8 mouse cellular contexts compared by ENCODE assay signal in the genomic region with DNA sequence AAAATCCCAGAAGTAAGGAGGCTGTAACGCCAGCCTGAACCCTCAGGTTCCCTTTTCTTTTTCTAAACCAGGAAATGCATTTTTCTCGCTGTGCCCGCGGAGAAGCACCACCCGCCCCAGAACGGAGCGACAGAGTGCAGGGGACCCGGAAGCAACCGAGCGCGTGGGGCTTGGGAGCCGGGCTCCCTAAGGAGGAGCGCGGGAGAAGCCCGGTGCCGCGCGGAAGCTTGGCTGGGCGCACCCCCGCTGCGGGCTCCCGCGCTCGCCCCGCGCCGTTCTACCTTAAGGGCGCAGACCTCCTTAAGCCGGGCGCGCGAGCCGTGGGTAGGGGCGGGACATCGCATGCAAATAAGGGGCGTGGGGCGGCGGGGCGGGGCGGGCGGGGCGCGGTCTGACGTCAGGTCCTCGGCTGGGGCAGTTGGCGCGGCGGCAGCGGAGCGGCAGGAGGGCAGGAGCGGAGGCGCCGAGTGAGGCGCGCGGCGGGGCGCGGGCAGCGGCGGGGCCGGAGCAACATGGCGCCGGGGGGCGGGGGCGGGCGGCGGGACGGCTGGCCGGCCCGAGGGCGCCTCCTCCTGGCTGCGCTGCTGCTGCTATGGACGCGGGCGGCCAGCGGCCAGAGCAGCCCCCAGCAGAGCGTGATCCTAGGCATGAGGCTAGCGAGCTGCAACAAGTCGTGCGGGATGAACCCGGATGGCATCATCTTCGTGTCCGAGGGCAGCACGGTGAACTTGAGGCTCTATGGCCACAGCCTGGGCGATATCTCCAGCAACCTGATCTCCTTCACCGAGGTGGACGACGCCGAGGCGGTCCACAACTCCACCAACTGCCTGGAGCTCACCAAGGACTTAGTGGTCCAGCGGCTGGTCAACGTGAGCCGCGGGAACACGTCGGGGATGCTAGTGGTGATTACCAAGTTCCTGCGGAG. TPM values are rescaled to one million over a fixed set of nuclear protein-coding genes. Genes with fewer than 3 reads are reported as not detected.
DNase-seq lines count a peak whose midpoint lies in the region; ATAC-seq lines count a peak whose summit lies in the region.

A gene (plus strand): TSS at position 440 of the 925 bp plus-strand sequence.

- WGBS in embryonic facial prominence, embryonic 10.5 days = under 1% methylated on average over 98 of the region's 98 CpGs
- WGBS in midbrain, embryonic 11.5 days = under 1% methylated on average over 74 of the region's 98 CpGs

- intact Hi-C loops in left cerebral cortex, postnatal 4 days (cut with DNase I) = no loop called here

- ATAC-seq in granulocyte monocyte progenitor cell, adult 5-6 weeks (replicated peaks; ENCODE audit: poor library complexity, severe bottlenecking) = peak; percentile 67
- ATAC-seq in midbrain, embryonic 11.5 days (ENCODE audit: low FRiP score) = peak; percentile 93

- H3K9me3 ChIP-seq in embryonic facial prominence, embryonic 10.5 days = no peaks in the 10 kb centered on the region
- no peaks in the 10 kb centered on the region for H3K9me3 ChIP-seq in midbrain, embryonic 11.5 days (ENCODE audit: control insufficient read depth, low read length)

- DNase-seq in adrenal gland, postnatal 14 days = peak; percentile 95
- peak; percentile 96 for DNase-seq in embryonic facial prominence, embryonic 10.5 days (ENCODE audit: low spot score)
- peak; percentile 85 for DNase-seq in kidney, adult 11 months
- peak; percentile 89 for DNase-seq in left cerebral cortex, postnatal 4 days
- peak; percentile 97 for DNase-seq in midbrain, embryonic 11.5 days (ENCODE audit: low spot score, missing footprints)
- peak; percentile 84 for DNase-seq in right cerebral cortex, postnatal 4 days
- DNase-seq in yolk sac, embryonic 10.5 days (ENCODE audit: low spot score) = peak; percentile 94

- H3K27me3 ChIP-seq in embryonic facial prominence, embryonic 10.5 days (replicated peaks; ENCODE audit: low read depth, poor library complexity, severe bottlenecking) = peaks cover 9% of the 10 kb centered on the region; the same call in 1 of the 2 replicates
- no peaks in the 10 kb centered on the region for H3K27me3 ChIP-seq in midbrain, embryonic 11.5 days (ENCODE audit: control insufficient read depth, insufficient read depth, low read length)

- peak within 1 kb of the TSS; percentile 77 for H3K4me2 ChIP-seq in midbrain, embryonic 11.5 days

- H3K36me3 ChIP-seq in embryonic facial prominence, embryonic 10.5 days (replicated peaks) = no peaks in the 10 kb centered on the region
- no peaks in the 10 kb centered on the region for H3K36me3 ChIP-seq in midbrain, embryonic 11.5 days (ENCODE audit: control insufficient read depth, insufficient read depth, low read length)

- H3K9ac ChIP-seq in midbrain, embryonic 11.5 days (ENCODE audit: low read length) = peak within 1 kb of the TSS; percentile 65

- peak within 1 kb of the TSS; percentile 85 for H3K27ac ChIP-seq in embryonic facial prominence, embryonic 10.5 days (replicated peaks)
- H3K27ac ChIP-seq in midbrain, embryonic 11.5 days (ENCODE audit: low read depth, low read length) = no peak within 1 kb of the TSS

- H3K4me3 ChIP-seq in embryonic facial prominence, embryonic 10.5 days = peak within 1 kb of the TSS; percentile 76
- peak within 1 kb of the TSS; percentile 68 for H3K4me3 ChIP-seq in midbrain, embryonic 11.5 days (ENCODE audit: low read depth, low read length)

- H3K4me1 ChIP-seq in embryonic facial prominence, embryonic 10.5 days = peaks cover 67% of the 10 kb centered on the region
- peaks cover 29% of the 10 kb centered on the region for H3K4me1 ChIP-seq in midbrain, embryonic 11.5 days (ENCODE audit: control insufficient read depth, insufficient read depth, low read length)

RNA-seq across cellular contexts. Expression of the gene that starts here (rescaled TPM):
- total RNA-seq in adrenal gland, postnatal 14 days (2021) = 4.2 and 4.6 TPM in 2 replicates
- 16.2 and 16.4 TPM in 2 replicates for polyA plus RNA-seq in embryonic facial prominence, embryonic 10.5 days (2016; fragmentation: Nextera tagmentation; extraction: Ambion mirVana)
- total RNA-seq in granulocyte monocyte progenitor cell, adult 5-6 weeks (2014; fragmentation: Nextera tagmentation) = 7.6 and 14.1 TPM in 2 replicates
- 4.4 and 6.1 TPM in 2 replicates for total RNA-seq in granulocyte monocyte progenitor cell, adult 5-6 weeks (2017)
- 10 to 100 TPM; 13.6 to 14.3 TPM for total RNA-seq in left cerebral cortex, postnatal 4 days (2021)
- polyA plus RNA-seq in midbrain, embryonic 11.5 days (2014; fragmentation: Nextera tagmentation; extraction: Ambion mirVana) = 9.6 and 11.6 TPM in 2 replicates
